Mouse (Mus musculus) mesoderm, embryonic 11.5 days (tissue): ENCODE measurements around the gene Pnkd.
A peak's percentile ranks its signal among the peaks of the same experiment; 100 is the strongest.

Experiments
- DNase-seq: peaks from one replicate; pipeline ENCODE4 v3.0.0-alpha.2; 2012; ENCODE audit warnings: low read depth, low spot score

Pnkd gene

DNA sequence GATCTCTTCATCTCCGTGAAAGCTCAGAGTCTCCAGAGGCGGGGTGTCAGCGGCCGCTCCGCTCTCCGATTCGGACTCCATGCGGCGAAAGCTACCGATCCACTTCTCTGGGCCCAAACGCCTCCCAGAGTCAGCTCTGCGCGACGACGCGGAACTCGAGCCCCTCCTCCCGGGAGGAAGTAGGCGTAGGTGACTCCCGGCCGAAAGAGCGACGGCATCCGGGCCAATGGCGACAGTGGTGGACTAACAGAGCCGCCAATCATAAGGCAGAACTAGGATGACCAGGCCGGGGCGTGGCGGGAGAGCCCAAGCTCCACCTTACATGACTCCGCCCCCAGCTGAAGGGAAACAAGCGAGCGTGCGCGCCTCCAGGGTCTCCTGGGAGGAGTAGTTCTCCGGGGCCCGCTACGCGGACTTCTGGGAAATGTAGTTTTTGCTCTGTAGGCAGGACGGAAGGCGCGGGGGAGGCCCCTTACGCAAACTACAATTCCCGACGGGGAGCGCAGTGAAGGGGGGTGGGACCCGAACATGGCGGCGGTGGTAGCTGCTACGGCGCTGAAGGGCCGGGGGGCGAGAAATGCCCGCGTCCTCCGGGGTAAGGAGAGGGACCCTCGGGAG lies at the start of gene Pnkd, which contains the start of gene Aamp:
Gene Pnkd, plus strand, starts transcription at position 388 of the 618 bp plus-strand sequence.
Gene Aamp, minus strand, starts transcription at position 196 of the 618 bp plus-strand sequence.
- DNase-seq: peak; percentile 100

DNA sequence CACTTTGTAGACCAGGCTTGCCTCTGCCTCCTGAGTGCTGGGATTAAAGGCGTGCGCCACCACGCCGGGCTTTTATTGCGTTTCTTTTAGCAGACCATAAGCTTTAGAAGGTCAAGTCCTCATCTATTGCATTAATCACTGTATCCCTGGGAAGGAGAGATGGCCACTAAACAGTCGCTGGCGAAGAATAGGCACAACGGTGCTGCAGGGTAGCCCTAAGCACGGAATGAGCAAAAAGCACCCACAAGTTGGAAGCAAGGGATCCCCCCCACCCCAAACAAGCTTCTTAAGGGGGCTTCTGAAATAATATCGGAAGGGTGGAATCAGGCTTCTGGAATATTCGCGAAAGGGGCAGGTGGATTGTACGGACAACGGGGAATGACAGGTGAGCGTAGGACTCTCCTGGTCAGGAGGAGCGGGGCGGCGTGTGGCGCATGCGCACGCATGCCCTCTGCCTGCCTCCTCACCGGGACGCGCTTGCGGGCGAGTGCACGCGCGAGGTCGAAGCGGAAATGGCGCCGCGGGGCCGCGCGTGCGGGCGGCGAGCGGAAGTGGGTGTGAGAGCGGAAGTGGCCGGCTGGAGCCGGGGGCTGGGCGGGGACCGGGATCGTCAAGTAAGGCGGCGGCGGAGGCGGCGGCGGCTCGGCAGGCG lies 48.7 kb upstream of the Pnkd start, which contains the start of gene Arpc2:
Gene Arpc2, plus strand, starts transcription at position 147 of the 652 bp plus-strand sequence.
- peak; percentile 98 for DNase-seq

DNA sequence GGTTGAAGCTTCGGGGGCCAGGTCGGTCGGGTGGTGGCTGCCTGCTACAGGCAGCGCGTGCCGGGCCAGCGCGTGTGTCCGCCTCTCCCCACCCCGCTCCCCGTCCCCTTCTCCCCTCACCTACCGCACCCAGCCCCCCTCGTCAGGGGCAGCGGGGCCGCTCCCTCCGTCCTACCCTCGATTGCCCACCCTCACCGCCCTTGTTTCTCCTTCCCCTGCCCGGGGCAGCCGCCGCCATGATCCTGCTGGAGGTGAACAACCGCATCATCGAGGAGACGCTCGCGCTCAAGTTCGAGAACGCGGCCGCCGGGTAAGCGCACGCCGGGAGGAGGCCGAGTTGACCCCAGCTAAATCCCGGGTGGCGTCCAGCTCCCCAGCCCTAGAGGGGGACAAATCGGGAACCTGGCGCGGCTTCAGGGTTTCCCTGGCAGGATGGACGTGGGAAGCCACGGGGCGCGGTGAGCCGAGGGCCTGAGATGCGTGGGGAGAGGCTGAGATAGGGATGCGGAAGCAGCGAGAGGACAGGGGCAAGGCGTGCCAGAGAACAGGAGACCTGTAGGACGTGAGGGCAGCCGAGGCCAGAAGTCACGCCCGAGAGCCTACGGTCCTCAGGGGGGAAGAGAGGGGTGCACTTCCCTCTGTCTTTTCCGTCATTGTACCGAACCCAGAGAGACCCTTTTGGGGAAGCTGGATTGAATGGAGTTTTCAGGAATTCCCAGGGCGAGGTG lies 48.0 kb upstream of the Pnkd start:
- DNase-seq: peak; percentile 14

DNA sequence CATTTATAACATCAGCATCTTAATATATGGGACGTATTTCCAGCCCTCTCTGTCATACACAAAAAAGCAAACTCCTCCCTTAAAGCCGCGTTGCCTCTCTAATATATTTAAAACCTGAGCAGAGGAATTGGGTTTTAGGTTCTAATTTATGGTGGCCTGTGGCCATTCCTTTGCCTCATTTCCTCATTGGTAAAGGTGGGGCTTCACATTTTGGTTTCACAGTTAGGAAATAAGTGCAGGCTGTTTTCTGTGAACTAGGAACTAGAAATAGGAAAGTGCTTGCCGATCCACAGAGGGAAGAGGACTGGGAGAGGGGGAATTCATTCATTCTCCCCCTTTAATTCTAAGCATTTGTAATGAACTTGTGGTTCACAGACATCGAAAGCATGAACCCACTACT lies 47.1 kb upstream of the Pnkd start:
- DNase-seq: no peak

DNA sequence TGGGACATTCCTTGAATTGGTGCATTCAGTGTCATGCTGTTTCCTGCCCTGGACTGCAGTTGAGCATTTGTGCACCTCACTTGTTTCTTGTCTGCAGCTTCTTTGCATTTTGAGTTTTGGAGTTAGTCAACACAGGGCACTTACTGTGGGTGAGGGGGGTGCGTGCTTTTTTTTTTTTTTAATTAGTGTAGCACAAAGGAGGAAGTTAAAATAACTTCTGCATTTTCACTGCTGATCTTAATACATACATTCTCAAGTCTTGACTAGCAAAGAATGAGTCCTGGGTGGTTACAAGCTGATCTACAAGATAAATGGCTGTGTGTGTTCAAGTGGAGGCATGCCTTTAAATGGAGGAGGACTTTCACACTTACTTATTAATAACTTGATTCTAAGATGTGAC lies 46.6 kb upstream of the Pnkd start:
- no peak for DNase-seq

DNA sequence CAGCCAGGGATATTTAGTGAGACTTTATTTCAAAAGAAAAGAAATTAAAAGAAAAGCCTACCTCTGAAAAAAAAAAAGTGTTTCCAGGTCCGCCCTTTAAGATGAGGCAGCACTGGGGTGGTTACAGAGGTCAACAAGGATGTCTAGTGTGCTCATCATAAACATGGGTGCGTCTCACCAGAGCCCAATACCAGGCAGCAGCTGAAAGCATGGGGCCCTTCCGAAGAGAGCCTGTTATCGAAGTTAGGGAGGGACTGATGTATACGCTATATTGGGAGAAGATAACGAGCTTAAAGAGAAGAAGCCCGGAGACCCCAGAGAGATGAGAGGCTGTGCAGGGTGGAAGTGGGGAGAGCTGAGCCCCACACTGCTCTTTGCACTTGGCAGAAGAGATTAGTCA lies 45.6 kb upstream of the Pnkd start:
- no peak for DNase-seq

DNA sequence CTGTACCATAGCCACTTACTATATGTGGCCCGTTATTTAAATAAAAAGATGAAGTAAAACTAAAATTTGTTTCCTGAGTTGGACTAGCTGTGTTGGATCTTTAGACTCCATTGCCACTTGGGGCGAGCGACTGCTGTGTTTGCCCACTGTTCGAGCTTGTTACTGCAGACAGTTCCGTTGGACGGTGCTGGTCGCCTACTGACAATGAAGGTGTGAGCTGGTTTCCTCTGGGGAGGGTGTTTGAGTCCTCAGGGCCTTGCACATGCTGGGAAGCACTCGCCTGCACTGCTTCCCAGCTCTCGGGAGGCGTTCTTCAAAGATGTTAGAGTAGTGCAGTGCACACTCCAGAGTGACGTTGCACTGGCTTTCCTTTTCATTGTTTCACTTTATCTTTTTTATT lies 45.1 kb upstream of the Pnkd start:
- no peak for DNase-seq

DNA sequence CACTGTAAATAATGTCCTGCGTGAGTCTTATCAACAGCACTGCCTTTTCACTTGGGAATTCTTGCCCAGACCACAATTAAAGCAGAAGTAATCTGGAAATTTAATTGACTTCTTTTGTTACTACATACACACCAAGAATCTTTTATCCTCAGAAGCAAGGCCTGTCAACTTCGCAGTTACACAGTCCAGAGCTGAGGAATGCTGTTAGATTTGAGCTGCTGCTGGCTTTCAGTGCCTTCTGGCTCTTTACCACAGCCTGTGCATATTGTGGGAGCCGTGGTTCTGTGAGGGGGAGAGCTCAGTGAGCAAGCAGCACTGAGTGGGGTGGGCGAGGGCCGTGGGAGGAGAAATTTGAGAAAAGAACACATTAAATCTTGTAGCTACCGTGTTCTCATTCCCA lies 44.4 kb upstream of the Pnkd start:
- no peak for DNase-seq

DNA sequence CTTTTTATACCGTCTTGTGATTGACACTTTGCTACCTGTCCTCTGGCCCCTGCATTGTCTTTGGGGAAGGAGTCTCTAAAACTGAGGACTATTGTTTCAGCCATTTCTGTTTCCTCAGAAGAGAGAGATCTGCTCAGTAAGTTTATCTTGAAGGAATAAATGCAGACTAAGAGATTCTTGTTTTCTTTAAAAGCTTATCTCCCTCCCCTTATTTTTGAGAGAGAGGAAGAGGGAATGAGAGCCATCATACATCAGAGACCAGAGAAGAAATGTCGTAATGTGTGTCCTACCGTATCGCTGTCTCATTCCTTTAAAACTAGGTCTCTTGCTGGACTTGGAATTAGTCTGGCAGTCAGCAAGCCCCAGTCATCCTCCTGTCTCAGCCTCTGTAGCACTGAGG lies 43.9 kb upstream of the Pnkd start:
- DNase-seq: no peak

DNA sequence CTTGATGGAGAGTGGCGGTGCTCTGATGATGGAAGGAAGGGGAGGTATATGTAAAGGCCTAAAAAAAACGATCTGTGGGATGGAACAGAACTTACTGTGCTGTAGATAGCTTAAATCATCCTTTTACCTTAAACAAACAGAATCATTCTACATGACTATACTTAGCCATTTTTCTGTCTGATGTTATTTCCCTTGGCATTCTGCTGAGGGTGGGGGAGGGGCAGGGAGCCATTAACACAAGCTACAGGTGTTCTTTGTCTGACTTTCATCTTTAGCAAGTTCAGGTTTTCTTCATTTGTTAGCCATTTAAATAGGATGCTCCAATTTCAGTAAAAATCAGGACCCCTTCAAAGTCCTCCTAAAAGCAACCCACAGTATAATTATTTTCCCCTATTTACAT lies 39.2 kb upstream of the Pnkd start:
- DNase-seq: no peak

DNA sequence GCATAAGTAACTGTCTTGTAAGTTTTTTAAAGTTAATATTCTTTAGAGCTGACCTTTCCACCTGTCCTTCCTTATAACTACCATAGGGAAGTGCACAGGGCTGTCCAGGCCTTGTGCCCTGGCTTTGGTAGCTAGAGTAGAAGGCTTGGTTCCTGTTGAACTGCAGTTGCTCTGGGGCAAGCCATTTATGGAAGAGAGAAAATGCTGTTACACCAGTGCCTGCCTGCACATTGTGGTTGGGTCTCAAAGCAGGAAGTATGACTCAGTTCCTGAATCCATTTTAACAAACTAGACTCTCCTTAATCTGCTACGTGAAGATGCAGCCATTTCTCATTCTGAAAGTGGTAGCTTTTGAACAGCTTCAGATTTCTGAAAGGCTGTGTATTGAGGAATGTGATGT lies 35.9 kb upstream of the Pnkd start:
- no peak for DNase-seq

DNA sequence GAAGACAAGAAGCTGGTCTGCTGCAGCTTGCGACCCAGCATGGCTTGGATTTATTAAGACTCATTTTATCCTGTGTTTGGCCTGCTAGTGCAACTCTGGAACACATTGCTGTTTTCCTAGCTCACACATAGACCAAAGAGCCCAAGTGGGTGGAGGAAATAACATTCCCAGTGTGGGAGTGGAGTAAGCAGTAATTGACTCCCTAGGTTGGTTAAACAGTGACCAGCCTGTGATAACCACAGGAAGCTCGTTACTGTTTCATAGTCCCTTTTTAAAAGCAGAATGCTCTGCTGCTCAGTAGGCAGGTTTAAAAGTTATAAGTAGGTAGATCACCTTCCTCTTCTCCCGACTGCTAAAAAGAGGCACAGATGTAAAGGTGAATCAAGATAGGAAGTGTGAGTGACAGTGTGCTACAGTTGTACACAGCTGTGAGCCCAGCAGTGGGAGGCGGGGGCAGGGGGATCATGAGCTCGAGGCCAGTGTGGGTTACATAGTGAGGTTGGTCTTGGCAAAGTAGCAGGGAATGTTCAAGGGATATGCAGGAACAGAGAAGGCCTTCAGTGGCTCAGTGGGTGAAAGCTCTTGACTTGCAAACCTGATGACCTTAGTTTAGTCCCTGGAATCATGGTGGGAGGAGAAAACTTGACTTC lies 35.3 kb upstream of the Pnkd start:
- DNase-seq: no peak

DNA sequence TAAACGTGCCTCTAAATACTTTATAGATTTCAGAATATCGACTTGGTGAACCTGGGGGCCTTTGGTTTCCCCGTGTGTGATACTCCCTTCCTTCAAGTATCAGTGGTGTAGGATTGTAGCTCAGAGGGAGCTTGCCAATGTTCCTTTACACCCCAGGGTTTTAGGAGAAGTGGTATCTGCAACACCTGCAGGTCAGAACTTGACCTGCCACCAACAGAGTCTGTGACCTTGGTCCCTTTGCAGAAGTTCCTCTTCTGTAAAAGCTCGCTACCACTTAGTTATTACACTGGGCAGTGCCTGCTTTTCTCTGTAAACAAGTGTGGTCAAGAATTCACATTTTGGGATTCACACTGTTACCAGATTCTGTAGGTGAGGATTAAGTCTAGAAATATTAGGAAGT lies 34.6 kb upstream of the Pnkd start:
- DNase-seq: no peak

DNA sequence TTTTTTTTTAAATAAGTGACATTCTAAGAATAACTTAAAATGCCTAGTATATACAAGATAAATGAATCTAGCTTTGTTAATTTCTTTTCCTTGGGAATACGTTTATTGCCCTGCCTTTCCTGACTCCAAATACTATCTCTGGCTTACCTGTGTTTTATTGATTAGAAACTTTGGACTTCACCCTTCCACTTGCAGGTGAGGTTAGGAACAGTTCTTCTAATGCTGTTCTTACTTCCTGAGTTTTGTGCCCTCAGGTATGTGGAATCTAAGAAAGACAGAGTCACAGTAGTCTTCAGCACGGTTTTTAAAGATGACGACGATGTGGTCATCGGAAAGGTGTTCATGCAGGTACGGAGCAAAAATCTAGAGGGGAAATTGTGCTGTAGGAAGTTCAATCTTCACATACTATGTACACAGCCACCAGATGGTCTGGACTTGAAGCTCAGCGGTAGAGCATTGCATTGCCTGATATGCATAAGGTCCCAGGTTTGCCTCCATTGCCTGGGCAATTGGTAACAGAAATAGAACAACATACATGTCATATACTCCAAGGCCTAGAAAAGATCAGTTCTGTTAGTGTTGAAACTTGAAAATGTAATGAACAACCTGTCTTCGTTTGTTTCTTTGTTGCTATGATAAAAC lies 28.9 kb upstream of the Pnkd start:
- DNase-seq: no peak

DNA sequence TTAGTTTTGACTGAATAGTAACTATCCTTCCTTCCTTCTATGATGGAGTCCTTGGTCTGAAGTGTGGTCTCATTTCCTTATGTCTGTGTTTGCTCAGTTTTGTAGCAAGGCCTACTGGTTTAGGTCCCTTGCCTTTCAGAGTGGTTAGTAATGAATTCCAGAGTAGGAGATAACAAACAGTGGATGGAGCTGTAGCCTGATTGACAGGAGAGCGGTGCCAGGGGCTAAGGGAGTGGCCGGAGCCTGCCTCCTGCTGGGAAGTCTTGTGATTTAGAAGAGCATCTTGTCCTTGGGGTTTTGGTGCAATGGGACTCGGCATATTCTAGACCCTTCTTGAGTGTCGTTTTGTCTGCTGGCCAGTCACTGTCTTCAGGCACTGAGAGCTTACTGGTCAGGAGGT lies 27.9 kb upstream of the Pnkd start:
- DNase-seq: no peak

DNA sequence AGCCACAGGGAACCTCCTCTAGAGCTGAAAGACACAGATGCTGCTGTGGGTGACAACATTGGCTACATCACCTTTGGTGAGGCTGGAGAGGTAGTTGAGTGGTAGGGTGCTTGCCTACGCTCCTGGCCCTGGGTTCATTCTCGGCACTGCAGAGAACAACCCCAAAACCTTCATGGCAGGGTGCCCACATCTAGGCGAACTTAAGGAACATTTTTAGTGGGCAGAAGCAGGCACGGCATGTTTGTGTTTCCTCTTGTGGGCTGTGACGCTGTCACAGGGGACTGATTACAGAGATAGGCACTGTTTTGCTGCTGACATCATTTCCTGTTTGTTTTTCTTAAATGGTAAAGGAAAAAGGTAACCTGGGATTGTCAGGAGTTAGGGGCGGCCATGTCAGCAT lies 22.2 kb upstream of the Pnkd start:
- no peak for DNase-seq

DNA sequence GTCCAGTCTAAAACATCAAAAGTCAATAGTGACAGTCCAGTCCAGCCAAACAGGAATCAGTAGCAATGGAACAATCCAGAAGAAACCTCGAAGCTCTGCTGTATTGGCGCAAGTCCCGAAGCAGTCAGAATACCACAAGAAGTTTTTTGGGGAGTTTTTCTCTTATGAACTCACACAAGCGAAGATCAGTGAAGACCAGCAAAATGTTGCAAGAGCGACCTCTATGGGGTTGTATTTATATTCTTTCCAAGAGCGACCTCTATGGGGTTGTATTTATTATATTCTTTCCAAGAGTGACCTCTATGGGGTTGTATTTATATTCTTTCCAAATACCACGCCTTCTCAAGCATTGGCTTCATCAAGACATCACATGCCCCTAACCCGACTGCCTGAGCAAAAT lies 16.0 kb upstream of the Pnkd start:
- DNase-seq: no peak

DNA sequence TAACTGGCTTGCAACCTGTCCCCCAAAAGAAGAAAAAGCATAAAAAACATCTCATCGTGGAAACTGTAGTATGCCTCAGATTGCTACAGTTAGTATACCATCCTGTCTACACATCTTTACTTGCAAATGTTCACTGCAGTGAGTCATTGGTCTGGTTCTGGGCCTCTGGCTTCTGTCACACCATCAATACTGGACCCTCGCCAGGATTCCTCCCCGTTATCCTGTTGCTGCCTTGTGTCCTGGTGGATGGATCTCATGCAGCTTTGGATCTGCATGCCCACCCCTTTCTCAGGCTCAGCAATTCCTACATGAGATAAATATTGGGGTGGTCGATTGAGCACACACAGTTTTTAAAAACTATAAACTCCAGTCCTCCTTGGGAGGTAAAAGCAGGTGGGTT lies 13.1 kb upstream of the Pnkd start:
- DNase-seq: no peak

DNA sequence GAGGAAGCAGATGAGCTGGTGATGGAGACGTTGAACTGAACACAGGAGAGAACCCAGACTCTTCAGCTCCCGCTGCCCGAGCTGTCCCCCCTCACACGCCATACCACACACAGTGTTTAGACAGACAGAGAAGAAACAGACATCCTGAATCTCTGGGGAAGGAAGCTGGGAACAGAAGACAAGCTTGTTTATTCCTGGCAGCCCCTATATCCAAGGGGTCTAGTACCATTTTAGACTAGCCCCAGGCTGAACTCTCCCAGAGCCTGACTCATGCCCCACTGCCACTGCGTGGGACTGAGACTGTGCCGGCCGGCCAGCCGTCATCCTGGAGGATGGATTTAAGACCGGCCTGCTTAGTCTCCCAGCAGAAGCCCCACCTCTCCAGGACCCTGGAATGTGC lies 9.7 kb upstream of the Pnkd start:
- DNase-seq: peak; percentile 43

DNA sequence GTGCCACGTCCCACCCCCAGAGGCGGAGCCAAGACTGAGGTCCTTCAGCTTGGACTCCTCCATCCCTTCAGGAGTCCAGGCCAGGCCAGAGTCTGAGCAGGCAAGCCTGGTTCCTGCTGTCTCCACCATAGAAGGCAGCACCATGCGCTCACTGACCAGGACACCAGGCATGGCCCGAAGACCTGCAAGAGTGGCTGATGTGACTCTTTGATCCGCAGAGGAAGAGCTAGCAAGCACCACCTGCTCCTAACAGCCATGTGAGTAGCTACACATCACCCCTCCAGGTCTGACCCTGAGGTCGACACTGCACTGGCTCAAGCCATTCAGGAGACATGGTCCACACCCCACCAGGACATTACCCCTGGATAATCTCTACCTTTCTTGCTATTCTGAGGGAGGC lies 7.7 kb upstream of the Pnkd start:
- no peak for DNase-seq

DNA sequence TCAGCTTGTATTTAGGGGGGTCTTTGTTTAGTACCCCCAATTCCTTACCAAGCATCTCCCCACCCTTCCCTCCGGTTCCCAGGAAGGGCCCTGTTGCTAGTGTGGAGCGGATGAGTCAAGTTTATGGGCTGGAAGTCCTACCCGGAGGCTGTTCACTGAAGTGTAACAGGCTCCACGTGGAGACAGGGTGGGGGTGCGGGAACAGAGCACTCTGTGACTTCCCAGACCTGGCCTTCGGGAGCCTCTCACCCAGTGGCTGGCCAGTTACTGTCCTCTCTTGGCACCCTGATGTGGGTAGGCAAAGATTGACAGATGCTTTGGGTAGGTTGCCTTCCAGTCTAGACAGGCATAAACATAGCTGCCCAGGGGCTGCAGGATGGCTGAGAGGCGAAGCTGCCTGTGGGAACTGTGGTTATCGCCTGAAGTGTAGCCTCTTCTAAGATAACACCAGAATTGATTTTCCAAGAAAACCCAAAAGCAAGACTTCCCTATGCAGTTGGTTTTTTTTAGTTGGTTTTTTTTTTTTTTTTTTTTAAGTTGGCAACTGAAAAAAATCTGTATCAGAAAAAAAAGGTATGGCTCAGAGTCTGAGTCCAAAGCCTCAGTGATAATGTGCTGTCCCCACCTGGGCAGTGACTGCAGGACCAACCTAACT lies 6.7 kb upstream of the Pnkd start:
- no peak for DNase-seq
